Mouse (Mus musculus) heart, embryonic 13.5 days (tissue): ENCODE data around the gene Thrb. TPM values are rescaled to one million over a fixed set of nuclear protein-coding genes. Genes with fewer than 3 reads are reported as not detected.

Experiments used
- ATAC-seq: fragments of 200-750 bp; cut with Nextera tagmentation; 2 replicates; pipeline ENCODE4 v1.8.0; 2017; ENCODE audit warnings: moderate TSS enrichment; ENCODE audit not compliant: insufficient number of reproducible peaks, low FRiP score, low TSS enrichment; ENCODE audit errors: extremely low read depth
- H3K27ac ChIP-seq: fragments of 300-500 bp; sonication (generic); replicated peaks from 2 replicates; pipeline ENCODE4 v1.5.1; 2015; ENCODE audit warnings: moderate library complexity, mild to moderate bottlenecking, inconsistent platforms
- H3K27me3 ChIP-seq: fragments of 300-500 bp; sonication (generic); replicated peaks from 2 replicates; pipeline ENCODE4 v1.6.1; 2015; ENCODE audit warnings: mild to moderate bottlenecking, inconsistent platforms
- H3K36me3 ChIP-seq: fragments of 300-500 bp; sonication (generic); 2 replicates; pipeline ENCODE4 v1.6.1; 2015; ENCODE audit warnings: mild to moderate bottlenecking, inconsistent platforms
- H3K4me1 ChIP-seq: fragments of 300-500 bp; sonication (generic); 2 replicates; pipeline ENCODE4 v1.6.1; 2015; ENCODE audit warnings: inconsistent platforms
- H3K4me2 ChIP-seq: fragments of 300-500 bp; sonication (generic); 2 replicates; pipeline ENCODE4 v1.6.1; 2015; ENCODE audit warnings: inconsistent platforms, mild to moderate bottlenecking, moderate library complexity
- H3K4me3 ChIP-seq: fragments of 300-500 bp; sonication (generic); 2 replicates; pipeline ENCODE4 v1.5.1; 2015; ENCODE audit warnings: moderate library complexity, mild to moderate bottlenecking, inconsistent platforms
- H3K9ac ChIP-seq: fragments of 300-500 bp; sonication (generic); 2 replicates; pipeline ENCODE4 v1.6.1; 2015; ENCODE audit warnings: inconsistent platforms, mild to moderate bottlenecking, moderate library complexity
- H3K9me3 ChIP-seq: fragments of 300-500 bp; sonication (generic); 2 replicates; pipeline ENCODE4 v1.6.1; 2016; ENCODE audit warnings: inconsistent platforms
- WGBS: fragments of 180-500 bp; shearing (Covaris S2); methylation state at CpG from one replicate; pipeline ENCODE4 v1.1.7; 2015; ENCODE audit warnings: mixed read lengths; 5-methylcytosine and 5-hydroxymethylcytosine counted together
- polyA plus RNA-seq: library from polyadenylated mRNA; unstranded; fragments of >200 nt; fragmentation: Nextera tagmentation; extraction: Ambion mirVana; gene quantifications from 2 replicates; pipeline ENCODE4 v1.2.1, GENCODE M21; 2015

Thrb gene
- polyA plus RNA-seq, 1 experiment from 2014 or later: 1.1 TPM

DNA sequence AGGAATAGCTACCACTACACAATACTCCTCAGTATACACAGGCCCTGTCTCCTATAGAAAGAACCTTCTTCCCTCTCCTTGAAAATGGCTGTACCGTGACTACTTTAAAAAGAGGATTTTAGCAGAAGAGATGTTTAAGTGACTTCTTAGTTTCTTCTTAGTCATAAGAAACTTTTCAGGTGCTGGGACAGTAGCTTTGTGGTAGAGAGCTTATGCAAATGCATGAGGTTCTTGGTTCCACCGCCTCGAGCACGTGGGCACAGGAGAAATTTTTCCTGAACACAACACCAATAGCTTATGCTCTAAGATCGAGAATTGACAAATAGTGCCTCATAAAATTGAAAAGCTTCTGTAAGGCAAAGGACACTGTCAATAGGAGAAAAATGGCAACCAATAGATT lies 356.5 kb downstream of the Thrb start:
- 73% methylated on average over 5 of the region's 5 CpGs for WGBS
- no peak for ATAC-seq

DNA sequence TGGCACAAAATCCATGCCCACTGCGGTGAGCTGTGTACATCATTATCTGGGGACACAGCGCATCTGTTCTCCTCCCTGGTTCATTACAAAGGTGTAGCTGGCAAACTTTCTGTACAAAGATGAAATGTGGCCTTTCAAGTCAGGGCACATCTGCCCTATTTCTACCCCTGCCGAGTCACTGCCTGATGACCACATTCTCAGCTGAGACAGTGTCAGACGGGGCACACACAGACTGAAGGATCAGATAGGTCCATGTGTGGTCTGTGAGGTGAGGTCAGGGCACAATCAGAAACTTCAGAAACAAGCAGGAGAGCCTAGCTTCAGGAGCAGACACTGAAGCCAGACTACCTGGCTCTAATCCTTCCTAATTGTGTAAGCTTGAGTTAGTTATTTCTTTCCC lies 360.1 kb downstream of the Thrb start:
- Histone ChIP-seq H3K27ac (no peak overlapping the region), H3K4me1 (no peaks in the 10 kb centered on the region), H3K9ac (no peak overlapping the region), H3K9me3 (no peaks in the 10 kb centered on the region), H3K36me3 (no peaks in the 10 kb centered on the region), H3K4me3 (no peak overlapping the region), H3K27me3 (no peaks in the 10 kb centered on the region), H3K4me2 (no peak overlapping the region)
- 71% methylated on average over 4 of the region's 4 CpGs for WGBS
- ATAC-seq: no peak

More for the DNA sequence above, 356.5 kb downstream of the Thrb start:
- Histone ChIP-seq H3K9me3 (no peaks in the 10 kb centered on the region), H3K4me3 (no peak overlapping the region), H3K27ac (no peak overlapping the region), H3K4me1 (no peaks in the 10 kb centered on the region), H3K36me3 (no peaks in the 10 kb centered on the region), H3K9ac (no peak overlapping the region), H3K4me2 (no peak overlapping the region), H3K27me3 (no peaks in the 10 kb centered on the region)

DNA sequence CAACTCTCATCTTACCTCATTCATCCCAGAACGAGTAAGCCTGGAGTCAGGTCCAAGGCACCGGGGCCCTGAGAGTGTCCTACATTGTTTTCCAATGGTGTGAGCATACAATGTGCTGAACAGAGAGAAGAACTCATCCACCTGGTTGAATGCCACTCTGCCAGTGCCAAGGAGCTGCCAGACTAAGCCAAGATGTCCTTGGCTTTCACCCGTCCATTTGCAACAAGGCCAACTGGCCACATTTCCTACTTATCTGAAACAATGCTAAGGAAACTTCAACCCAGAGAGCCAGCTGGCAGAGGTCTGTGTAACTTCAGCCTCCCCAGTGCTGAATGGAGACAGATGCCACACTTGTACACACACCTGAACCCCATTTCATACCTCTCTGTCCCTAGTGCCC lies 360.6 kb downstream of the Thrb start:
- Histone ChIP-seq H3K4me1 (no peaks in the 10 kb centered on the region), H3K4me2 (no peak overlapping the region), H3K27ac (no peak overlapping the region), H3K4me3 (no peak overlapping the region), H3K9ac (no peak overlapping the region), H3K9me3 (no peaks in the 10 kb centered on the region), H3K36me3 (no peaks in the 10 kb centered on the region), H3K27me3 (no peaks in the 10 kb centered on the region)
- 63% methylated on average over 3 of the region's 3 CpGs for WGBS
- no peak for ATAC-seq

DNA sequence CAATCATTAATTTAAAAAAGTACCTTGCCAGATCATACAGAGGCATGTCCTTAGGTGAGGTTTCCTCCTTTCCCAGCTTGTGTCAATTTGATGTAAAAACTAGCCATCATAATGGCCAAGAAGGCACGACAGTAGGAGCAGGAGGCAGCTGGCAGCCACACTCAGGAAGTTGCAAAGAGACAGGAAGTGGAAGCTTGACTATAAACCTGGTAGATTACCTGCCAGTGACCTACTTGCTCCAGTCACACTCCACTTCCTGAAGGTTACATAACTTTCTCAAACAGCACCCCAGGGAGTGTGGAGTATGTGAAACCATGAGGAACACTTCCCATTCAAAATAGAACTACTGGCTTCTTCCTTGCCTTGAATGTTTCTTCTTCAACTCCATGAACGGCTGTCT lies 361.7 kb downstream of the Thrb start:
- no peaks in the 10 kb centered on the region for H3K36me3 ChIP-seq
- no peak overlapping the region for H3K4me2 ChIP-seq
- 65% methylated on average over 2 of the region's 2 CpGs for WGBS
- H3K27ac ChIP-seq: no peak overlapping the region
- ATAC-seq: no peak
- no peaks in the 10 kb centered on the region for H3K27me3 ChIP-seq
- H3K9me3 ChIP-seq: no peaks in the 10 kb centered on the region
- H3K9ac ChIP-seq: no peak overlapping the region
- H3K4me1 ChIP-seq: no peaks in the 10 kb centered on the region
- H3K4me3 ChIP-seq: no peak overlapping the region

DNA sequence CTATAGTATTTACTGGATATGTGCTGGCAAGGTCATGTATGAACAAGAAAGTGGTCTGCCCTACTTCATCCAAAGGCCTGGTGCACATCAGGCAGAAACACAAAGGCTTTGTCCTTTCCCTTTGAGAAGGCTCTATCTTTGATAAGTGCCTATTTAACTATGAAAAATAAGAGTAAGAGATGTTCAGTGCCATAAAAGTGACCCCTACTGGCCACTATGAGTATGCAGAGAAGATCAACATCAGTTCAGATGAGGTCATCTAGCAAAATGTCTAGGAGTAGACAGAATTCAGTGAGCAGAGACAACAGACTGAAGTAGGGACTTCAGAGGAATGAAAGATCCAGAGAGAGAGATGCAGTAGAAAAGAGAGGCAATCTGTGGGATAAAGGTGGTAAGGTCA lies 362.3 kb downstream of the Thrb start:
- Histone ChIP-seq H3K27ac (no peak overlapping the region), H3K4me2 (no peak overlapping the region)

DNA sequence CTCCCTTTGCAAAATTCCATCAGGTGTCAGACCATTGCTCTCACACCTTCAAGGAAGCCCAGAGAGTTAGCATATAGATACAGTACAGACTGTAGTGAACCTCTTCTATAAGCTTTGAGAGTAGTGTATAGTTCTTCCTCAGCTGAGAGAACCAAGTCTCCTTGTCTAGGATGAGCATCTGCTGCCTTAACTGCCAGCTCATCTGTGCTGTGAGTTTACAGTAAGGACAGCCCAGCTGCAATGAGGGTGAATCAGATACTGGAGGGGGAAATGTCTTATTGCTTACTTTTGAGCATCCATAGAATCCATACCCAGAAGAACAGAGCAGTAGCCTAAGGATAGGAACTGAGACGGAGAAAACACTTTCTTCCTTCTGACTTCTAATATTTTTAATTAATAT lies 367.8 kb downstream of the Thrb start:
- H3K9ac ChIP-seq: no peak overlapping the region
- no peak for ATAC-seq
- H3K4me3 ChIP-seq: no peak overlapping the region
- H3K4me1 ChIP-seq: no peaks in the 10 kb centered on the region
- no peak overlapping the region for H3K4me2 ChIP-seq
- no peaks in the 10 kb centered on the region for H3K36me3 ChIP-seq
- no peaks in the 10 kb centered on the region for H3K27me3 ChIP-seq
- no peaks in the 10 kb centered on the region for H3K9me3 ChIP-seq
- no peak overlapping the region for H3K27ac ChIP-seq
- WGBS: 80% methylated on average over 1 of the region's 1 CpGs

More for the DNA sequence above, 362.3 kb downstream of the Thrb start:
- H3K4me1 ChIP-seq: no peaks in the 10 kb centered on the region
- H3K27me3 ChIP-seq: no peaks in the 10 kb centered on the region
- H3K36me3 ChIP-seq: no peaks in the 10 kb centered on the region
- no peaks in the 10 kb centered on the region for H3K9me3 ChIP-seq
- H3K4me3 ChIP-seq: no peak overlapping the region
- no peak for ATAC-seq
- no peak overlapping the region for H3K9ac ChIP-seq

DNA sequence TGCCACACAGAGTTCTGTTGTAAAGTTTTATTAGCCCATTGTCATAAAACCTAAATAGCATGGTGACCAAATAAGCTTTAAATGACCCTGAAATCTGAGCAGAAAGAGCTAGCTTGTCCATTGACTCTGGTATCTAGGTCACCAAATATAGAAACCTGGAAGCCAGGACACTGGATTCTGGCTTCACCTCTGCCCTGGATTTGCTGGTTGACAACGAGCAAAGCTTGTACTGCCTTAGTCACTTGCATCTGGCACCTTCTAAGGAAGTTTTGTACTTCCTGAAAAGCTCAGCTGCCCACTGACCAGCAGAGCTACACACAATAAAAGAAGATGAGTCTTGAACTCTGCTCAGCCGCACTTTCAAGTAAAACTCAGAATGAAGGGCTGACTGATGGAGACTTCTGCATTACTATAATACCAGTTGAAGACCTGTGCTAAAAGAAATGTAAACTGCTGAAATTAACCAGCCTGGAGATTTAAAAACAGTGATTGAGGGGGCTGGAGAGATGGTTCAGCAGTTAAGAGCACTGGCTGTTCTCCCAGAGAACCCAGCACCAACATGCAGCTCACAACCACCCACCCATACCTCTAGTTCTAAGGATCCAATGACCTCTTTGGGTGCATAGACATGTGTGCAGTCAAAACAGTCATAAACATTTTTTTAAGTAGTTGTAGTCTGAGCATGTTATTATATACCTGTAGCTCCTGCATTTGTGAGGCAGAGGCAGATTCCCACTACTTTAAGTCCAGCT lies 369.3 kb downstream of the Thrb start:
- WGBS: 58% methylated on average over 2 of the region's 2 CpGs
- H3K4me3 ChIP-seq: no peak overlapping the region
- H3K4me1 ChIP-seq: no peaks in the 10 kb centered on the region
- no peaks in the 10 kb centered on the region for H3K27me3 ChIP-seq
- H3K9me3 ChIP-seq: no peaks in the 10 kb centered on the region
- ATAC-seq: no peak
- no peak overlapping the region for H3K9ac ChIP-seq
- H3K27ac ChIP-seq: no peak overlapping the region
- H3K4me2 ChIP-seq: no peak overlapping the region
- H3K36me3 ChIP-seq: no peaks in the 10 kb centered on the region

DNA sequence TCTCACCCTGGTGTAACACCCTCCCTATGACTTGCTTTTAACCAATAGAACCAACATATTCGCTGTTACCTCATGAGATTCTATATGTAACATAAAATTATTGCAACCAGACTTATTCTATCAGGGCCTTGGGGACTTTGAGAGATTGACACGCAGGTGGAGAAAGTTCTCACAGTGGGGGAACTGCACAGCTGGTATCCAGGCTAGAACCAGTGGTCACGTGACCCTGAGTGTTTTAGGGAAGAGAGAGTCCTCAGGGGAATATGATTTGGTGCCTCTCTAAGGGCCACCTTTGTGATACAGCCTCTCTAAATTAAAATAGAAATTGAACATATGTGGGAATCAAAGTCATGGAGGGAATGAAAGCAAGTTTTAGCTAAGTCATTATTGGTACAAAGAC lies 371.9 kb downstream of the Thrb start:
- H3K4me2 ChIP-seq: no peak overlapping the region
- ATAC-seq: no peak
- no peaks in the 10 kb centered on the region for H3K36me3 ChIP-seq
- H3K4me3 ChIP-seq: no peak overlapping the region
- no peaks in the 10 kb centered on the region for H3K27me3 ChIP-seq
- no peak overlapping the region for H3K9ac ChIP-seq
- WGBS: 65% methylated on average over 3 of the region's 3 CpGs
- H3K9me3 ChIP-seq: no peaks in the 10 kb centered on the region
- H3K27ac ChIP-seq: no peak overlapping the region
- H3K4me1 ChIP-seq: no peaks in the 10 kb centered on the region

DNA sequence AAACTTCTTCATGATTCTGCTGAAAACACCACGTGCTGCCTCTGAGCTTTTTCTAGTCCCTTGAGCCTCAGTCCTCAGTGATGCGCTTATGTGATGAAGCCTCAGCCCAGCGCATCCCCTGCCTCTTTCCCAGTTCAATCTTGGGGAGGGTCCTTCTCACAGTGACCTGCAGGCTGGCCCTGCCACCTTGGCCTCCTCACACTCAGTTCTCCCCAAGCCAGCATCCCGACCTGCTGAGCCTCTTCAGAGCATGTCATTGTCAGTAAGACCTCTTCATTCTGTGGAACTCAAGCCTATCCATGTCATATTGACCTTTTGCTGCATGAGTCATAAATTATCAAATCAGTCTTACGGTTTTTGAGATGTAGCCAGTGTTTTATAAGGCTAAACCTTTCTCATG lies 376.5 kb downstream of the Thrb start:
- ATAC-seq: no peak
- H3K9me3 ChIP-seq: no peaks in the 10 kb centered on the region

DNA sequence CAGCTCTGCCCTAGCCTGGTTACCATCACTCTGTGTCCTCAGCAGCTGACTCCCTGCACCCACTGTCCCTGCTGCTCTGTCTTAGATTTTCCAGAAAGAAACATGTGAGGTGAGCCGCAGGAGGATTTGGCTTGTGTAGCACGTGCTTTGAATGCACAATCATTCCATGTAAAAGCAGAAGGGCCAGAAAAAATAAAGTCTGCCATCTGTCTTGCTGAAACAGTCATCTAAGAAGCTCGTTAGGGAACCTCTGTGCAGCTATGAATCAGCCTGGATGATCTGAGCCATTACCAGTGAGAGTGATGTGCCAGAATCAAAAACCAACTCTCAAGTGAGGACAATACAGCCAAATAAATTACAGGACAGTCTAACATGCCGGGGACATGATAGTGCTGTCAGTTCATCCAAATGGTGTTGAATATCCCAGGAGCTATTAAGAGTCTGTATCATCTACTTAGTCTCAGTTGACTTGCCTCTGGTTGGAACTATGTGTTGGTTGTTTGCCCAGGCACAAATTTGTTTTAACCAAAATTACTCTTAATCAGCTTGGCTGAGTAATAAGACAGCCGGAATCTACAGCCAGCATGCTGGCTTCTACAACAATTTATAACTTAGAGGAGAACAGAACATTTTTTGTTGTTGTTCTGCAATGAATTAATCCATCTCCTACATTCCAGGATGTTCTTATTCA lies 402.2 kb downstream of the Thrb start:
- Histone ChIP-seq H3K27me3 (no peaks in the 10 kb centered on the region), H3K27ac (no peak overlapping the region), H3K4me2 (no peak overlapping the region), H3K36me3 (no peaks in the 10 kb centered on the region), H3K4me3 (no peak overlapping the region), H3K9ac (no peak overlapping the region), H3K9me3 (peaks cover 9% of the 10 kb centered on the region), H3K4me1 (no peaks in the 10 kb centered on the region)
- no peak for ATAC-seq
- 59% methylated on average over 5 of the region's 5 CpGs for WGBS

More for the DNA sequence above, 376.5 kb downstream of the Thrb start:
- Histone ChIP-seq H3K9ac (no peak overlapping the region), H3K4me1 (no peaks in the 10 kb centered on the region), H3K27me3 (no peaks in the 10 kb centered on the region), H3K4me3 (no peak overlapping the region), H3K4me2 (no peak overlapping the region), H3K36me3 (no peaks in the 10 kb centered on the region), H3K27ac (no peak overlapping the region)
- 63% methylated on average over 5 of the region's 5 CpGs for WGBS
